8 mouse cellular contexts compared by ENCODE assay signal in genomic region chr16:20620751-20621190, GRCm38 (mm10). TPM values are rescaled to one million over a fixed set of nuclear protein-coding genes. Genes with fewer than 3 reads are reported as not detected.
A peak's percentile ranks its signal among the peaks of the same experiment; 100 is the strongest.
DNase-seq lines count a peak whose midpoint lies in the region; ATAC-seq and TF ChIP-seq lines count a peak whose summit lies in the region.

No protein-coding gene starts in this region.

- peak; percentile 10 for ATAC-seq in Patski
- peak; percentile 33 for ATAC-seq in forebrain, embryonic 14.5 days
- peak; percentile 5; the same call in 1 of the 2 replicates for ATAC-seq in liver, embryonic 11.5 days (replicated peaks; ENCODE audit: low FRiP score)
- ATAC-seq in stomach, embryonic 15.5 days (ENCODE audit: insufficient read depth, low FRiP score, low read depth), result no peak

- peak overlapping the region; percentile 89 for H3K27ac ChIP-seq in forebrain, embryonic 14.5 days (ENCODE audit: low read depth, low read length)
- H3K27ac ChIP-seq in liver, embryonic 11.5 days (ENCODE audit: low read depth, low read length), result no peak overlapping the region
- no peak overlapping the region for H3K27ac ChIP-seq in stomach, embryonic 15.5 days

- H3K4me2 ChIP-seq in forebrain, embryonic 14.5 days (ENCODE audit: low read length), result peak overlapping the region; percentile 82
- H3K4me2 ChIP-seq in liver, embryonic 11.5 days, result peak overlapping the region; percentile 99
- H3K4me2 ChIP-seq in stomach, embryonic 15.5 days, result peak overlapping the region; percentile 97

- TF ChIP-seq CTCF in Patski (IDR thresholded peaks at IDR 0.05), result no peak

- CTCF ChIA-PET in Patski (lab: Charles Lee), result interaction anchor here (1.7 kb wide), 1 partner anchor 10 kb away, joined by 5 read pairs; the partner anchor contains the start of genes Alg3, Eef1akmt4 and Gm49333

- POLR2A ChIA-PET in Patski (lab: Charles Lee), result interaction anchor here (1.0 to 1.3 kb wide), 3 partner anchors 8 to 73 kb away, joined by 4 to 5 read pairs (median 5); partner anchors contain the start of genes Abcf3, Alg3, Eef1akmt4 and Gm49333

- H3K27me3 ChIP-seq in Patski, result no peaks in the 10 kb centered on the region
- no peaks in the 10 kb centered on the region for H3K27me3 ChIP-seq in forebrain, embryonic 14.5 days (replicated peaks; ENCODE audit: control insufficient read depth, insufficient read depth, low read length)
- H3K27me3 ChIP-seq in liver, embryonic 11.5 days (replicated peaks; ENCODE audit: control insufficient read depth, insufficient read depth, low read length), result peaks cover 55% of the 10 kb centered on the region
- H3K27me3 ChIP-seq in stomach, embryonic 15.5 days (replicated peaks), result peaks cover 32% of the 10 kb centered on the region

- H3K36me3 ChIP-seq in forebrain, embryonic 14.5 days (ENCODE audit: control insufficient read depth, insufficient read depth, low read length), result peaks cover 5% of the 10 kb centered on the region; the same call in 1 of the 2 replicates
- peaks cover 2% of the 10 kb centered on the region; the same call in 1 of the 2 replicates for H3K36me3 ChIP-seq in liver, embryonic 11.5 days (ENCODE audit: control insufficient read depth, insufficient read depth, low read length)
- no peaks in the 10 kb centered on the region for H3K36me3 ChIP-seq in stomach, embryonic 15.5 days

- H3K4me3 ChIP-seq in forebrain, embryonic 14.5 days (ENCODE audit: low read depth, low read length), result peak overlapping the region; percentile 80
- peak overlapping the region; percentile 73 for H3K4me3 ChIP-seq in liver, embryonic 11.5 days (ENCODE audit: low read depth, low read length)
- peak overlapping the region; percentile 67 for H3K4me3 ChIP-seq in stomach, embryonic 15.5 days (replicated peaks)

- no peaks in the 10 kb centered on the region for H3K9me3 ChIP-seq in forebrain, embryonic 14.5 days (replicated peaks; ENCODE audit: control insufficient read depth, low read length)
- no peaks in the 10 kb centered on the region for H3K9me3 ChIP-seq in liver, embryonic 11.5 days (ENCODE audit: control insufficient read depth, low read length)
- no peaks in the 10 kb centered on the region for H3K9me3 ChIP-seq in stomach, embryonic 15.5 days

- in situ Hi-C loops in Patski (cut with MboI; ENCODE audit: low pct_unique_long_range_greater_than_20kb), result no loop called here

- peak; percentile 46 to 65 for DNase-seq in layer of hippocampus, postnatal 10 days (ENCODE audit: low spot score in 2 of 2)
- DNase-seq in layer of hippocampus, adult 18-20 months (ENCODE audit: low spot score in 2 of 2), result no peak
- DNase-seq in Patski (ENCODE audit: low read depth, low spot score), result no peak
- peak; percentile 50 for DNase-seq in forebrain, embryonic 14.5 days (ENCODE audit: low spot score)
- DNase-seq in liver, embryonic 11.5 days (ENCODE audit: low spot score), result peak; percentile 68
- DNase-seq in ovary, adult 18-20 months (ENCODE audit: low spot score), result no peak
- no peak for DNase-seq in gastrocnemius, postnatal 25 days

- H3K9ac ChIP-seq in forebrain, embryonic 14.5 days (ENCODE audit: low read length), result peak overlapping the region; percentile 86
- H3K9ac ChIP-seq in liver, embryonic 11.5 days (ENCODE audit: low read depth, low read length), result peak overlapping the region; percentile 67
- H3K9ac ChIP-seq in stomach, embryonic 15.5 days, result peak overlapping the region; percentile 10; the same call in 1 of the 2 replicates

- H3K4me1 ChIP-seq in forebrain, embryonic 14.5 days (ENCODE audit: control insufficient read depth, insufficient read depth, low read length), result peaks cover 6% of the 10 kb centered on the region
- H3K4me1 ChIP-seq in liver, embryonic 11.5 days (replicated peaks; ENCODE audit: control insufficient read depth, insufficient read depth, low read length), result peaks cover 30% of the 10 kb centered on the region
- peaks cover 24% of the 10 kb centered on the region for H3K4me1 ChIP-seq in stomach, embryonic 15.5 days

- WGBS in forebrain, embryonic 14.5 days, result under 1% methylated on average over 32 of the region's 32 CpGs
- WGBS in liver, embryonic 11.5 days, result under 1% methylated on average over 32 of the region's 32 CpGs
- 0% methylated on average over 32 of the region's 32 CpGs for WGBS in stomach, embryonic 15.5 days

RNA-seq across cellular contexts. Expression of gene Camk2n2, which starts 0.3 kb away (rescaled TPM):
- total RNA-seq in layer of hippocampus, postnatal 10 days (2021), result 100 to 1,000 TPM; 143 to 153 TPM
- total RNA-seq in layer of hippocampus, adult 18-20 months (2021), result 10 to 100 TPM; 82.8 to 87.9 TPM
- 11.5 TPM for polyA plus RNA-seq in Patski (2021)
- polyA plus RNA-seq in forebrain, embryonic 14.5 days (2014; fragmentation: Nextera tagmentation; extraction: Ambion mirVana), result 18.6 and 18.9 TPM in 2 replicates
- 0.47 and 0.59 TPM in 2 replicates for polyA plus RNA-seq in liver, embryonic 11.5 days (2014; fragmentation: Nextera tagmentation; extraction: Ambion mirVana)
- 1.3 and 1.4 TPM in 2 replicates for polyA plus RNA-seq in stomach, embryonic 15.5 days (2015; fragmentation: Nextera tagmentation; extraction: Ambion mirVana)
- total RNA-seq in gastrocnemius, postnatal 25 days (2021), result 1 to 10 TPM; 1.2 to 1.6 TPM

RNA-seq across cellular contexts. Expression of gene Ece2, which starts 8.9 kb away (rescaled TPM):
- total RNA-seq in layer of hippocampus, postnatal 10 days (2021), result 10 to 100 TPM; 29.5 to 33.8 TPM
- total RNA-seq in layer of hippocampus, adult 18-20 months (2021), result 10 to 100 TPM; 24.6 to 27.1 TPM
- polyA plus RNA-seq in Patski (2021), result 0.12 TPM
- 5.3 and 6.0 TPM in 2 replicates for polyA plus RNA-seq in forebrain, embryonic 14.5 days (2014; fragmentation: Nextera tagmentation; extraction: Ambion mirVana)
- 0.90 and 0.97 TPM in 2 replicates for polyA plus RNA-seq in liver, embryonic 11.5 days (2014; fragmentation: Nextera tagmentation; extraction: Ambion mirVana)
- polyA plus RNA-seq in stomach, embryonic 15.5 days (2015; fragmentation: Nextera tagmentation; extraction: Ambion mirVana), result 2.0 and 2.7 TPM in 2 replicates
- total RNA-seq in gastrocnemius, postnatal 25 days (2021), result under 1 TPM; 0.13 to 0.32 TPM

RNA-seq across cellular contexts. Expression of gene Alg3, which starts 9.2 kb away (rescaled TPM):
- 10 to 100 TPM; 12.4 to 14.0 TPM for total RNA-seq in layer of hippocampus, postnatal 10 days (2021)
- 10 to 100 TPM; 11.7 to 12.9 TPM for total RNA-seq in layer of hippocampus, adult 18-20 months (2021)
- 21.5 TPM for polyA plus RNA-seq in Patski (2021)
- polyA plus RNA-seq in forebrain, embryonic 14.5 days (2014; fragmentation: Nextera tagmentation; extraction: Ambion mirVana), result 34.9 and 44.4 TPM in 2 replicates
- 55.7 and 58.6 TPM in 2 replicates for polyA plus RNA-seq in liver, embryonic 11.5 days (2014; fragmentation: Nextera tagmentation; extraction: Ambion mirVana)
- polyA plus RNA-seq in stomach, embryonic 15.5 days (2015; fragmentation: Nextera tagmentation; extraction: Ambion mirVana), result 38.3 and 39.6 TPM in 2 replicates
- 10 to 100 TPM; 10.9 to 16.8 TPM for total RNA-seq in gastrocnemius, postnatal 25 days (2021)

RNA-seq across cellular contexts. Expression of gene Gm49333, which starts 9.4 kb away (rescaled TPM):
- total RNA-seq in layer of hippocampus, postnatal 10 days (2021), result under 1 TPM in 1 of 2 experiments, not detected in 1; 0.53 TPM
- total RNA-seq in layer of hippocampus, adult 18-20 months (2021), result not detected
- polyA plus RNA-seq in Patski (2021), result 0.03 TPM
- polyA plus RNA-seq in forebrain, embryonic 14.5 days (2014; fragmentation: Nextera tagmentation; extraction: Ambion mirVana), result 0.17 TPM in 1 of 2 replicates, not detected in the other
- polyA plus RNA-seq in liver, embryonic 11.5 days (2014; fragmentation: Nextera tagmentation; extraction: Ambion mirVana), result 0.05 TPM in 1 of 2 replicates, not detected in the other
- polyA plus RNA-seq in stomach, embryonic 15.5 days (2015; fragmentation: Nextera tagmentation; extraction: Ambion mirVana), result 0.15 TPM in 1 of 2 replicates, not detected in the other
- total RNA-seq in gastrocnemius, postnatal 25 days (2021), result not detected

RNA-seq across cellular contexts. Expression of gene Eef1akmt4, which starts 9.4 kb away (rescaled TPM):
- 1 to 10 TPM; 2.9 TPM for total RNA-seq in layer of hippocampus, postnatal 10 days (2021)
- total RNA-seq in layer of hippocampus, adult 18-20 months (2021), result 1 to 10 TPM; 2.4 to 2.8 TPM
- 8.6 TPM for polyA plus RNA-seq in Patski (2021)
- polyA plus RNA-seq in forebrain, embryonic 14.5 days (2014; fragmentation: Nextera tagmentation; extraction: Ambion mirVana), result 18.2 and 24.8 TPM in 2 replicates
- polyA plus RNA-seq in liver, embryonic 11.5 days (2014; fragmentation: Nextera tagmentation; extraction: Ambion mirVana), result 42.7 and 44.6 TPM in 2 replicates
- 31.6 and 32.3 TPM in 2 replicates for polyA plus RNA-seq in stomach, embryonic 15.5 days (2015; fragmentation: Nextera tagmentation; extraction: Ambion mirVana)
- total RNA-seq in gastrocnemius, postnatal 25 days (2021), result 1 to 10 TPM; 5.1 to 5.7 TPM

Comparison
In these comparisons a context has a peak if more than half of its experiments do, and no peak if none do; other contexts are left out.
1. DNase-seq: peak in layer of hippocampus, postnatal 10 days (2 of 2), forebrain, embryonic 14.5 days (single experiment) and liver, embryonic 11.5 days (single experiment); none in layer of hippocampus, adult 18-20 months (0 of 2), Patski (single experiment), ovary, adult 18-20 months (single experiment) and gastrocnemius, postnatal 25 days (single experiment).
2. H3K9ac ChIP-seq: peak in every context shown above with its lines; median percentile 86 in forebrain, embryonic 14.5 days; 67 in liver, embryonic 11.5 days; 10 in stomach, embryonic 15.5 days.
3. Peak in every context shown above with its lines, with median percentiles within 50 percentile points of each other: H3K4me2 ChIP-seq and H3K4me3 ChIP-seq.